ENCODE assay signal across 9 mouse cellular contexts in the genomic region with DNA sequence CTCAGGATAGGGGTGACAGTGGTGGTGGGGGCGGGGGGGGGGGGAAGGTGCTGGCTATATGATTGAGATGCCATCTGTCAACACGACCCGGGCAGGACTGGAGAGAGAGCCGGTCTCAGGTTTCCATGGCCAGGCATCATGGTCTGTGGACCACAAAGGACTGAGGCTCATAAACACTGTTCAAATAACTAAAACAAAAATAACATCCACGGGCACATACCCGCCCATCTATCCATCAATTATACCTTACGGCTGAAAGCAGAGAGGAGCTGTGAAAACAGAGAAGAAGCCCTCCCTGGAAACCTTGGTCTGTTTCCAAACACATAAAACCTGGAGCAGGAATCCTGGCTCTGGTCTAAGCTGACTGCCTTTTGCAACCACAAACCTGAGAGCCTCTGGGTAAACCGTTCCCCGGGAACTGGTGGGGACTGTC.
DNase-seq lines count a peak whose midpoint lies in the region; ATAC-seq and TF ChIP-seq lines count a peak whose summit lies in the region.
"Had no signal": no experiment of that assay in that cellular context is flagged by ENCODE, and none has a peak within 500 bp of the region (broad histone marks: within the 10 kb centered on the region; RNA-seq: fewer than 3 reads in every experiment).

No protein-coding gene starts in this region.

- no peaks in the 10 kb centered on the region for H3K27me3 ChIP-seq in heart, embryonic 10.5 days (ENCODE audit: insufficient read depth, poor library complexity, severe bottlenecking)
- no peaks in the 10 kb centered on the region for H3K27me3 ChIP-seq in hindbrain, embryonic 16.5 days (replicated peaks; ENCODE audit: control insufficient read depth, insufficient read depth, low read length)

- H3K4me1 ChIP-seq in heart, embryonic 10.5 days = peaks cover 36% of the 10 kb centered on the region
- no peaks in the 10 kb centered on the region for H3K4me1 ChIP-seq in hindbrain, embryonic 16.5 days (ENCODE audit: control insufficient read depth, insufficient read depth, low read depth, low read length)

- H3K9ac ChIP-seq in hindbrain, embryonic 16.5 days (ENCODE audit: low read depth, low read length) = no peak overlapping the region

- intact Hi-C loops in heart, postnatal 25 days (cut with DNase I) = no loop called here

- peak; percentile 59 for DNase-seq in heart, adult 11 months
- DNase-seq in heart, embryonic 10.5 days (ENCODE audit: low spot score) = no peak
- DNase-seq in brain, adult 2 months (ENCODE audit: low read depth, low spot score) = peak; percentile 75
- peak; percentile 40 for DNase-seq in embryo, embryonic 11.5 days (ENCODE audit: low read depth, low spot score)
- no peak for DNase-seq in layer of hippocampus, adult 2 months (ENCODE audit: low spot score in 2 of 2)
- DNase-seq in retina, embryonic 14.5 days (ENCODE audit: low spot score) = no peak
- no peak for DNase-seq in heart, postnatal 25 days (ENCODE audit: low spot score)

- no peak overlapping the region for H3K27ac ChIP-seq in heart, embryonic 10.5 days
- no peak overlapping the region for H3K27ac ChIP-seq in hindbrain, embryonic 16.5 days (ENCODE audit: low read depth, low read length)
- H3K27ac ChIP-seq in layer of hippocampus, adult 2 months = no peak overlapping the region

- H3K4me3 ChIP-seq in heart, embryonic 10.5 days = no peak overlapping the region
- no peak overlapping the region for H3K4me3 ChIP-seq in hindbrain, embryonic 16.5 days (ENCODE audit: low read length)
- no peak overlapping the region for H3K4me3 ChIP-seq in layer of hippocampus, adult 2 months

- WGBS in heart, embryonic 10.5 days = 44% methylated on average over 9 of the region's 9 CpGs
- 33% methylated on average over 8 of the region's 9 CpGs for WGBS in hindbrain, embryonic 16.5 days

- ATAC-seq in hindbrain, embryonic 16.5 days = peak; percentile 65; the same call in 1 of the 2 replicates
- ATAC-seq: lung, postnatal 0 days had no signal

- no peaks in the 10 kb centered on the region for H3K9me3 ChIP-seq in heart, embryonic 10.5 days
- no peaks in the 10 kb centered on the region for H3K9me3 ChIP-seq in hindbrain, embryonic 16.5 days (ENCODE audit: control insufficient read depth, low read length)

- no peak overlapping the region for H3K4me2 ChIP-seq in hindbrain, embryonic 16.5 days (ENCODE audit: low read length)

- TF ChIP-seq CTCF in layer of hippocampus, adult 2 months (conservative IDR thresholded peaks at IDR 0.05) = no peak

- no peaks in the 10 kb centered on the region for H3K36me3 ChIP-seq in heart, embryonic 10.5 days
- no peaks in the 10 kb centered on the region for H3K36me3 ChIP-seq in hindbrain, embryonic 16.5 days (ENCODE audit: control insufficient read depth, insufficient read depth, low read length)

Comparison
In these comparisons a context has a peak if more than half of its experiments do, and no peak if none do; other contexts are left out.
1. DNase-seq: peak in heart, adult 11 months (single experiment), brain, adult 2 months (single experiment) and embryo, embryonic 11.5 days (single experiment); none in heart, embryonic 10.5 days (single experiment), layer of hippocampus, adult 2 months (0 of 2), retina, embryonic 14.5 days (single experiment) and heart, postnatal 25 days (single experiment).